Mouse (Mus musculus) urinary bladder, adult 2 months (tissue): Measurements from ENCODE around the gene Fam186a. TPM values are rescaled to one million over a fixed set of nuclear protein-coding genes. Genes with fewer than 3 reads are reported as not detected.
"Not testable (repeated sequence)": the region's sequence is repeated elsewhere in the genome, so short reads cannot be mapped to it uniquely, and the experiment has no call there.

Source experiments
- DNase-seq: peaks from one replicate; pipeline ENCODE4 v3.0.0; 2022; ENCODE audit warnings: low spot score
- polyA plus RNA-seq: library from polyadenylated mRNA; depleted of rRNA; stranded (reverse); fragments of >200 nt; gene quantifications from 2 replicates; pipeline ENCODE4 v1.2.3, GENCODE M21; 2012; rRNA removed

Gene Fam186a
- 0.01 and 0.04 TPM in 2 replicates for polyA plus RNA-seq

- DNase-seq, result no peak
Observed at GRCm38 (mm10) chr15:99966961-99967360, at the start of gene Fam186a. TSS of gene Fam186a (minus strand) at chr15:99967061.

- DNase-seq, result no peak
Observed at GRCm38 (mm10) chr15:100006180-100006579, 39.3 kb upstream of the Fam186a start.

GRCm38 (mm10) chr15:100004677-100005273, 37.9 kb upstream of the Fam186a start:
- DNase-seq, result no peak

GRCm38 (mm10) chr15:99999390-99999789, 32.5 kb upstream of the Fam186a start:
- no peak for DNase-seq

- no peak for DNase-seq
Observed at GRCm38 (mm10) chr15:99997114-99997804, 30.4 kb upstream of the Fam186a start.

- no peak for DNase-seq
Observed at GRCm38 (mm10) chr15:99993100-99993499, 26.2 kb upstream of the Fam186a start.

GRCm38 (mm10) chr15:99979715-99980114, 12.9 kb upstream of the Fam186a start:
- DNase-seq, result no peak

GRCm38 (mm10) chr15:99979266-99979665, 12.4 kb upstream of the Fam186a start:
- DNase-seq, result no peak

GRCm38 (mm10) chr15:99976121-99976520, 9.3 kb upstream of the Fam186a start:
- not testable (repeated sequence) for DNase-seq

GRCm38 (mm10) chr15:99974476-99975220, 7.8 kb upstream of the Fam186a start:
- DNase-seq, result no peak

GRCm38 (mm10) chr15:99972989-99973911, 6.4 kb upstream of the Fam186a start:
- DNase-seq, result peak; percentile 25

- peak; percentile 92 for DNase-seq
Observed at GRCm38 (mm10) chr15:99972361-99972988, 5.6 kb upstream of the Fam186a start.

- DNase-seq, result no peak
Observed at GRCm38 (mm10) chr15:99970606-99971005, 3.7 kb upstream of the Fam186a start.

- not testable (repeated sequence) for DNase-seq
Observed at GRCm38 (mm10) chr15:99969765-99970164, 2.9 kb upstream of the Fam186a start, which contains the start of gene Larp4. TSS of gene Larp4 (plus strand) at chr15:99970065.

GRCm38 (mm10) chr15:99965103-99965775, 1.6 kb downstream of the Fam186a start:
- DNase-seq, result no peak

GRCm38 (mm10) chr15:99955324-99955723, 11.5 kb downstream of the Fam186a start:
- DNase-seq, result no peak

GRCm38 (mm10) chr15:99940970-99941630, 25.8 kb downstream of the Fam186a start:
- DNase-seq, result no peak

- no peak for DNase-seq
Observed at GRCm38 (mm10) chr15:99940426-99940825, 26.4 kb downstream of the Fam186a start.

- DNase-seq, result no peak
Observed at GRCm38 (mm10) chr15:99937841-99938240, 29.0 kb downstream of the Fam186a start.

GRCm38 (mm10) chr15:99936659-99937058, 30.2 kb downstream of the Fam186a start:
- DNase-seq, result no peak
